Mouse (Mus musculus) G1E (cell line): ENCODE data around the gene Atoh8.

ENCODE experiments used
- CTCF ChIP-seq: IDR thresholded peaks from 2 replicates; pipeline ENCODE4 v1.5.1; 2012; ENCODE audit warnings: low read depth, low read length, inconsistent platforms, mixed read lengths
- GATA1 ChIP-seq: IDR thresholded peaks from 2 replicates; pipeline ENCODE4 v1.6.1; 2012; ENCODE audit warnings: borderline replicate concordance, low read length, inconsistent platforms, mixed read lengths
- GATA2 ChIP-seq: IDR thresholded peaks from 2 replicates; pipeline ENCODE4 v1.6.1; 2012; ENCODE audit warnings: low read depth, low read length, inconsistent platforms, borderline replicate concordance
- POLR2AphosphoS5 ChIP-seq: IDR thresholded peaks from 2 replicates; pipeline ENCODE4 v1.6.1; 2012; ENCODE audit warnings: low read depth, low read length, inconsistent platforms; ENCODE audit not compliant: insufficient replicate concordance
- TAL1 ChIP-seq: conservative IDR thresholded peaks from 2 replicates; pipeline ENCODE4 v1.6.1; 2012; ENCODE audit warnings: low read depth, low read length, inconsistent platforms, mixed read lengths

- TF ChIP-seq CTCF = no peak
- TF ChIP-seq GATA1 = no peak
- TF ChIP-seq POLR2AphosphoS5 = no peak
- TF ChIP-seq TAL1 = no peak
- TF ChIP-seq GATA2 = no peak
Observed at GRCm38 (mm10) chr6:72232870-72233269, 2.5 kb downstream of the Atoh8 start.
